Mouse (Mus musculus): Measurements from ENCODE around the gene Rbbp5.

- no peak for TF ChIP-seq CTCF (IDR thresholded peaks at IDR 0.05; ENCODE audit: borderline replicate concordance, insufficient read depth, low read length)
- TF ChIP-seq POLR2A (IDR thresholded peaks at IDR 0.05; ENCODE audit: low read depth, low read length), result no peak
Measured at GRCm38 (mm10) chr1:132520764-132521163, 43.6 kb downstream of the Rbbp5 start.
